Mouse (Mus musculus): ENCODE data around the gene Sfmbt2. TPM values are rescaled to one million over a fixed set of nuclear protein-coding genes. Genes with fewer than 3 reads are reported as not detected.

Gene Sfmbt2
- 1 to 10 TPM; 1.1 to 1.6 TPM for total RNA-seq (2023)

GRCm38 (mm10) chr2:10370176-10370575 is at the start of gene Sfmbt2:
Gene Sfmbt2, plus strand, starts transcription at chr2:10370510.

Other genes starting within 250 kb of the Sfmbt2 start
- not detected for gene Itih2, start 239.1 kb upstream of the Sfmbt2 start, total RNA-seq (2023)
- gene Itih5, start 216.9 kb upstream of the Sfmbt2 start, total RNA-seq (2023): 1 to 10 TPM; 2.1 to 2.7 TPM

All from B cell, adult 67 days (primary cell).